Mouse (Mus musculus): ENCODE data around the gene Wbp2.

The Wbp2 gene

DNA sequence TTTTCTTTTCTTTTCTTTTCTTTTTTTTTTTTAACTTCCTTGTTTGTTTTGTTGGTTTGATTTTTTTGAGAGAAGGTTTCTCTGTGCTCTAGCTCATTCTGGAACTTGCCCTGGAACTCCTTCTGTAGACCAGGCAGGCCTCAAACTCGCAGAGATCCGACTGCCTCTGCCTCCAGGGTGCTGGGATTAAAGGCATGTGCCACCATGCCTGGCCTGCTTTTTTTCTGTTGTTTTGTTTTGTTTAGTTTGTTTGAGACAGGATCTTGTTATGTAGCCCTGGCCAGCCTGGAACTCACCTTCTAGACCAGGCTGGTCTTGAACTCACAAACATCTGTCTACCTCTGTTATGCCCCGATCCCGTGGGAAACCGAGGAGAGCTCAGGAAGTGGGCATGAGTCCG lies 2.8 kb upstream of the Wbp2 start:
- DNase-seq (ENCODE audit: low spot score): no peak

- no peak for DNase-seq (ENCODE audit: low spot score)
Observed at GRCm38 (mm10) chr11:116088741-116089394, 2.1 kb upstream of the Wbp2 start.

DNA sequence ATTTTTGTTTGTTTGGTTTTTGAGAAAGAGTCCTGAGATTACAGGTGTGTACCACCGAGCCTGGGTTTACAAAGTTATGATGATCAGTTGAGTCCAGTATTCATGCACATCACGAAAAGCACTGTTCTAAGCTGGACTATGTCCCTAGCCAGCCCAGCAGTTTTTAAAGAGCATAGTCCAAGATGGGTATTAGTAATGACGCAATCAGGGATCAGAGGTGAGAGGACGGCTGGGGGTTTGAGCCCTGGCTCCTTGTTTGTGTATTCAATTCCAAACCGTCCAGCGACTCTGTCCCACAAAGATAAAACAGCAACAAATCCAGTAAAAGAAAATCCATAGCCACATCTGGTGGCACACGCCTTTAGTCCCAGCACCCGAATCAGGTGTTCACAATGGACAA lies 1.4 kb upstream of the Wbp2 start:
- no peak for DNase-seq (ENCODE audit: low spot score)

DNA sequence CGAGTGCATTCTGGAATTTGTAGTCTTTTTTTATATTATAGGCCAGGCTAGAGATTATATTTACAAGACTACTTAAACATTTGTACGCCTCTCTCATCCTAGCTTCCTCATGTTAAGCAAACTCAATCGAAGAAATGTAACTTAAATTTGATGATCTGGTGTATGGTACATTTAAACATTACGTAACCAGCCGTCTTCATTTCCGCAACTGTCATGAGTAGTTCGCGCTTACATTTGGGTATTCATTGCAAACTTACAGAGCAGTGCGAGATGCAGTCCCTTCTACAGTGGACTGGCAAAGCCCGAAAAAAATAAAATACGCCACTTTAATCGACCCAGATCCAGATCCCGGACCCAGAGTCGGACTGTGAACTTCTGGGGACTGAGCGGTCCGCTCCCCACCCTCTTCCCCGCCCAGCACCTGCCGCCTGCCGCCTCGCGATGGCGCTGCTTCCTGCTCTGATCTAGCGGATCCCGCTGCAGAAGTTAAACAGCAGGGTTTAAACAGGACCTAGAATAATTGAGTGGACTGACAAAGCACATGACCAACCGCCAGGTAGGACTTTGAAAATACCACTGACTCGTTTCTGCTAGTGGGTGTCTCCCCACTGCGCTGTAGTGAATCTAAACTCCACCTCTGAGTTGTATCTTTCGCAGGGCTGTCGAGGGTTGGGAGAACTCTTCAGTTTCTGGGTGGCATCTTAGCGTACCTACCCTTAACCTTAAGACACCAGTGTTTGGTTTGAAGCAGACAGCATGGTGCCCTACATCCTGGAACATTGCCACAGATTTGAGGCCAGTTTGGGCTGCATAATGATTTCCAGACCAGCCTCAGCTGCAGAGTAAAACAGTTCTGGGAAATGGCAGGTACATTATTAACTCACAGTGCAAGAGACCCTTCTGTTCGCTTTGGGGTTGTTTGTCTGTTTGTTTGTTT lies 667 bp upstream of the Wbp2 start:
- peak; percentile 90 for DNase-seq (ENCODE audit: low spot score)

- DNase-seq (ENCODE audit: low spot score): no peak
Observed at GRCm38 (mm10) chr11:116084166-116084565, 2.6 kb downstream of the Wbp2 start.

DNA sequence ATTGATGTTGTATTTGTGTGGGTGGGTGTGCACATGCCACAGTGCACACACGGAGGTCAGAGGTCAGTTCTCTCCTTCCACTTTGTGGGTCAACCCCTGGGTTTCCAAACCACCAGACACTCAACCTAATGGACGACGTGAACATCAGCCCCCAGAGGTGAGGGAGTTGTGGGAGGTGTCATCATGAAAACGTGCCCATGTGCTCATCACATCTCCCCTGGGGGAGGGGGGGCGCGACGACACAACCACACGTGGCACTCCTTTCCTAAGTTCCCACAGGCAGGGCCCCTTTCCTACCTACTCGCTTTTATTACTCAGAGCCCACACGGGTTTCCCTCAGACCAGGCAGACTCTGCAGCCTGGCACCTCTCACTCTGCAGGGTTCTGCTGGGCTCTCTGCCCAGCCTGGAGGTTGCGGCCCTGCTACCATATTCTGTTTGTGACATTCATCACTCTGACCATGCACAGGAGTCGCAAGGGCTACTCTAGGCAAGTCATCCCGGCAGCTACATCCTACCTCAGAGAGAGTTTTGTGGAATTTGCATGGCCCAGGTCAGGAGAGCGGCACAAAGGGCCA lies 3.6 kb downstream of the Wbp2 start:
- DNase-seq (ENCODE audit: low spot score): no peak

- peak; percentile 78 for DNase-seq (ENCODE audit: low spot score)
Observed at GRCm38 (mm10) chr11:116081081-116081480, 5.7 kb downstream of the Wbp2 start.

GRCm38 (mm10) chr11:116079511-116079910 lies 7.3 kb downstream of the Wbp2 start:
- no peak for DNase-seq (ENCODE audit: low spot score)

DNA sequence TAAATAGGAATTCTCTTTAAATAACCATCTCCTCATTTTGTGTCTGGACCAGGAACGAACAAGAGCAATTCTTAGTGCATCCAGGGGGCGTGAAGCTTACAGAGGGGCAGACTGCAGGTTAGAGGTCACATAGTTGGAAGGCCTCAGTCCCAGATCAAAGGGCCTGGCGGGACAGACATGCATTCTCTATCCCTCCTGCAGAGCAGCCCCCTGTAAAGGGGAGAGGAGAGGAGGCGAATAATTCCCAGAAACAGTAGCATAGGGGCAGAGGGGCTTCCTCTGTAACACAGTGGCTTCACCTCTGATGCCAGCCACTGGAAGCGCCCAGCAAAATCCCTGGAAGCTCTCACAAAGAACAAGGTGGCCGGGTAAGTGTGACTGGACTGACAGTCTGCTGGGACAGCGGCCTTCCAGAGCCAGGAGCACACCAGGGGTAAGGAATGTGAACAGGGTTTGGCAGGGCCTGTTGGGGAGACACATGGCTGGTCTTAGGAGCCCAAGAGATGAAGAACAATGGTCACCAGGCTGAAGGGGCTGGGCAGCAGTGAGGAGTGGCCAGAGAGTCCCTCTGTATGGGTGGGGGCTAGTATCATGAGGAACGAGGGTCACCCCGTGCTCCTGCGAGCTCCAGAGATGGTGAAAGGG lies 8.0 kb downstream of the Wbp2 start:
- DNase-seq (ENCODE audit: low spot score): no peak

DNA sequence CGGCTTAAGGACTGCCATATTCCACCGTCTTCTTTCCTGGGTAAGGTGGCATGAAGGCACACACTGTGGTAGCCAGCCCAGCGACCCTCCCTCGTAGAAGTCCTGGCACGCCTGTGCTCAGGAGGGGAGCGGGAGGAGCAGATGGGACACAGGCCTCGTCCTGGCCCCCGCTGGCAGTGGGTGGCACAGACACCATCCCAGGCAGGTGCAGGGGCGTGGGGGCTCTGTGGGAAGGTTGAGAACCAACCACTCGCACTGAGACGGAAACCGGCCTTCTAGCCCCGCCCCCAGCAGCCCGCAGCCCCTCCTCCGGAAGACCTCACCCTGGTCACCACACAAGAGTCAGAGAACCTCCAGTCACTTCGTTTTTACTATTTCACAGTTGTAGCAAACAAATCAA lies 8.6 kb downstream of the Wbp2 start:
- DNase-seq (ENCODE audit: low spot score): peak; percentile 70

DNA sequence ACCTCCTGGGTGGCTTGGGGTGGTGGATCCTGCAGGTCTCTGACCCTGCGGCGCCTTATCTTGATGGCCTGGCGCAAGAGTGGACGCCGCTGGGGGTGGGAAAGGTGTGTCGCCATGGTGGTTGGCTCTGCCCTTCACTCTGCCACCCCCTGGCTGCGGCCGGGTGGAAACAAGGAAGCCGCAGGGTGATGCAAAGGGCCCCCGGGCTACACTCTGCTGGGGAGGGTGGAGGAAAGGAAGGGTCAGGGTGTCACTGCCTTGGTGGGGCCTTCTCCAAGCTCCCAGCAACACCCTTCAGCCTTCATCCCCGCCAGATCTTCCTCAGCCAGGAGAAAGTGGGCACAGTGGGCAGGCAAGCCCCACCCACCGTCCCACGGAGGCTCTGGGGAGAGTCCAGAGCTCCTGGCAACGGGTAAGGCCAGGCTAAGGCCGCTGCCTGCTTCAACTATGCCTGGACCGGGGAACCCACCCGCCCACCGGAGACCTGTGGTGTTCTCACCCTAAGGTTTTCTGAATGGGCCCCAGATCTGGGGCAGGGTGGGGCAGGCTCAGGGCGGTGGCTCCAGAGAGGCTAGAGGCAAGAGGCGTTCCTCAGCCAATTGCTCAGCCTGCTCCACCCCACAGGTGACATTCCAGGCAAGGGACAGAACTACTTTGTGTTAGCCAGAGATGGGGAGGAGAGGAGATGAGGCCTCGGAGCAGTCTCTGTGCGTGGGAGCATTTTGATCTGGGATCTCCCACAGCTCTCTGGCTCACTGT lies 9.2 kb downstream of the Wbp2 start, which contains the start of gene Unc13d:
Gene Unc13d, minus strand, starts transcription at position 516 of the 759 bp plus-strand sequence.
- peak; percentile 69 for DNase-seq (ENCODE audit: low spot score)

DNA sequence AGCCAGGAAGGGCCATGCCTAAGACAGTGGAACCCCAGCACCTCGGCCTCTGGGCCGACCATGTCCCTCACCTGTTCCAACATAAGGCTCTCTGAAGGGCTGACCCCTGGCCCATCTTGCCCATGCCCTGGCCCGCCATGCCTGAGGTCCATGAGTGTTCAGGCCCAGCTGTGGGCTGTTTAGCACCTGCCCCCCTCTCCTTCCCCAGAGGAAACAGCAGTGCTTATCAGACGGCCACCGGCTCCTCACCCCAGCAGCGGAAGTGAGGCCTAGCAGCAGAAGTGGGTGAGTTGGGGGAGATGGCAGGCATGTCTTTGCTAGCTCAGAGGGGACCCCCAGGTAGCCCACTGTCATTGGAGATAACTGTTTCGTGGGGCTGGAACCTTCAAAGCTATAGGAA lies 10.0 kb downstream of the Wbp2 start:
- no peak for DNase-seq (ENCODE audit: low spot score)

DNA sequence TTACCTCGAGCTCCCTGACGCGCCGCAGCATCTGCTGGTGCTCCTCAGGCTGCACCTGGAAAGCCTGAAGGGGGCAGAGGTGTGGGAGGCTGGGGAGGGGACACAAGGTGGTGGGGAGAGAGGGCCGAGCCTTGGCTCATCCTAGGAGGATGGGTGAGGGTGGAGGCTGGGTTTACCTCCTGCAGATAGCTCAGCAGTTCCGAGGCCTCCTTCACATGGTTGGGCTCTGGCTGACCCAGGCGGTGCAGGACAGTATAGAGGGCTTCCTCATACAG lies 10.6 kb downstream of the Wbp2 start:
- no peak for DNase-seq (ENCODE audit: low spot score)

DNA sequence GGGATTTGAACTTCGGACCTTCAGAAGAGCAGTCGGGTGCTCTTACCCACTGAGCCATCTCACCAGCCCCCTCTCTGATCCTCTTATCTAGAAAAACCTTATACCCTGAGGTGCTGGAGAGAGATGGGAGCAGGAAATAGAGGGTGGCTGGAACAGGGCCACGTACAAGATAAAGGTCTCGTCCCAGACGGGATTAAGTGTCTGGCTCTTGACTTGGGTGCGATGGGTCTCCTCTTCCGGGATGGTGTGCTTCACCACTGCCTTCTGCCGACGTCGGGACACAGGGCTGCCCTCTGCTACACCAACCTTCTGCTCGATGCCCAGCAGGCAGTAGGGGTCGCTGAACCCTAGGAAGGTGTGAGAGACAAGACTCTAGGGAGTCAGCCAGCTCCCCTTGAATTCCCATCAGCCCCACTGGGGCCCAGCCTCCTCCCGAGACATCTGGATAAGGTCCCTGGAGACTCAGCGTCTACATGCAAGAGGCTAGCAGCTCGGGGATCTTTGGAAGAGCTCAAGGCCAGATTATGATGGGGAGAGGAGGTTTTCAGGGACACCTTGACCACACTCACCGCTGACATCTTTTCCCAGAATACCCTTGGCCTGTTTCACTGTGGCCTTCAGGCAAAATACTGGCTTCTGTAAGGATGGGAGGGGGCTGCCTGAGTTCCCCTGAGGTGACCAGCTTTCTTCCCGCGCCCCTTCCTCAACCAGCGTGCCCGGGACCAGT lies 11.1 kb downstream of the Wbp2 start:
- no peak for DNase-seq (ENCODE audit: low spot score)

DNA sequence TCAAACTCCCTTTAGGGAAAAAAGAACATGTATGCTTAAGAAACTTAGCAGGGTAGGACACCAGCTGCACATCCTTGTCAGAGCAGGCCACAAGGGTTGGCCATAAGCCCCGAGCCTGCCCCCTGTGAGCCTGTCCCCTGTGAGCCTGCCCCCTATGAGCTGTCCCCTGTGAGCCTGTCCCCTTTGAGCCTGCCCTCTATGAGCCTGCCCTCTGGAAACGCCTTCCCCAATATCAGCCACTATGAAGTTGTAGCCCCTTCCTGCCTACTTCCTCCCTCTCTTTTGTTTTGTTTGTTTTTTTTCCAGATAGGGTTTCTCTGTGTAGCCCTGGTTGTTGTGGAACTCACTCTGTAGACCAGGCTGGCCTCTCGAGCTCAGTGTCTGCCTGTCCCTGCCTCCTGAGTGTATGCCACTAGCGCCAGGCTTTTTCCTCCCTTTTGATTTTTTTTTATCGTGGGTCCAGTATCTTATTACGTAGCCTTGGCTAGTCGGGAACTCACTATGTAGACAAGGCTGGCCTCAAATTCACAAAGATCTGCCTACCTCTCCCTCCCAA lies 12.3 kb downstream of the Wbp2 start:
- no peak for DNase-seq (ENCODE audit: low spot score)

GRCm38 (mm10) chr11:116072608-116073007 lies 14.2 kb downstream of the Wbp2 start:
- DNase-seq (ENCODE audit: low spot score): no peak

- DNase-seq (ENCODE audit: low spot score): no peak
Observed at GRCm38 (mm10) chr11:116071510-116071909, 15.3 kb downstream of the Wbp2 start.

DNA sequence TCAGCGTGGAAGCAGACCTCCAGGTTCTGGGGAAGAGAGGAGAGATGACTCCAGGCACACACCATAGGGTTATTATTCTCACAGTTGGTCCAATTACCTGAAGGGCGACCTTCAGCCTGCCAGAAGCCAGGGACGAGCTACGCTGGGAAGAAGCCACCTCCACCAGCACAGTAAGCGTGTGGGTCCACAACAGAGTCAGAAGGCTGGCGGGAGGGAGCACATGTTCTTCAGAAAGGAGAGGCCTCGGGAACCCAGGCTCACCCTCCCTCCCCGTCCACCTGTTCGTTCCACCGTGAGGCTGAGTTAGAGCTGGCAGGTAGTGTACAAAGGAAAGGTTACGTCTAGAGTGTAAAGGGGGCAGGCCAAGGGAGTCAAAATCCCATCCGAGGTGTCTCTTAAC lies 21.4 kb downstream of the Wbp2 start:
- DNase-seq (ENCODE audit: low spot score): no peak

DNA sequence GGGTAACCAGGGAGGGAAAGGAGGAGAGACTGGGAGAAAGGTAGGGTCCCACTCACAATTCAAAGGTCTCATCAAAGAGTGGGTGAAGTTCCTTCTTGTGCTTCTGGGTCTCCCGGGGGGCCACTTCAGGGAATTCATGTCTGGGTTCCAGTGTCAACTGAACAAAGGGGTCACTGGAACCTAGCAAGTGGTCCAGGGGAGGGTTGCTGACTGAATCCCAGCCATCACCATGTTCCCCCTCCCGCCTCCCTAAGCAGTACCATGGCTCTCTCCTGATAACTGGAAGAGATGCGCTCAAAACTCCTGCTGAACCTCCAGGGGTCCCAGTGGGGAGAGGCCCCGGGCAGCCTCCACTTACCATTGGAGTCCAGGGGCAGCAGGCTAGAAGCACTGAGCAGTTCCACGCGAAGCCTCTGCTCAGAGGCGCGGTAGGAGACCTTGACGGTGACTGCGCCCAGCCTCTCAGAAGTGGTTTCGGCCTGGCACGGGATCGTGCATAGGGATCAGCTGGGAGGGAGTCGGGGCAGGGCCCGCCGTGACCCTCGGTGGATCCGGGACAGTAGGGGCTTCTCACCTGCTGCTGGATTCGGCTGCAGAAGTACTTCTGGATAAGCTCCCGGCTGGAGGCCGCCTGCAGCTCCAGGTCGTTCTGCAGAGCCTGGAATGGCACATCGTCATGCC lies 22.5 kb downstream of the Wbp2 start:
- no peak for DNase-seq (ENCODE audit: low spot score)

DNA sequence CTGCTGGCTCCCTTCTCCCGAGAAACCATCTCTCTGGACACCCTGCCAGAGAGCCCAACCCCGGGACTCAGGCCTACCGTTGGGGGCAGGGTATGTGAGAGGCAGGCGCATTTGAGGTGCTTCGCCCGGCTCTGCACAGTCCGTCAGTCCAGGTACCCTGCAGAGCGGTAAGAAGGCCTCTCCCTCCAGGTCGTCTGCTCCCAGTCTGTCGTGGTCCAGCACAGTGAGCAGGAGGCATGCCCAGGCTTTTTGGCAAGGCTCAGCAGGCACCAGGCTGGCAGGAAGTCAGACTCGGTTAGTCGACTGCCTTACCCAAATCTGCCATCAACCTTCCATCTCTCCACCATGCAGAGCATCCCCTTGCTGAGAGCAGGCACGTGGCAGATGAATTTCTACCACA lies 23.2 kb downstream of the Wbp2 start:
- no peak for DNase-seq (ENCODE audit: low spot score)

Measured in urinary bladder, postnatal 14 days (tissue).